Mouse (Mus musculus): Measurements from ENCODE around the gene Bcl2l15. TPM values are rescaled to one million over a fixed set of nuclear protein-coding genes. Genes with fewer than 3 reads are reported as not detected.
A peak's percentile ranks its signal among the peaks of the same experiment; 100 is the strongest.
"Not testable (repeated sequence)": the region's sequence is repeated elsewhere in the genome, so short reads cannot be mapped to it uniquely, and the experiment has no call there.

Gene Bcl2l15
- total RNA-seq, 2 experiments from 2014 or later: not detected

- no peak for ATAC-seq (replicated peaks; ENCODE audit: poor library complexity, severe bottlenecking)
Observed at GRCm38 (mm10) chr3:103829036-103829435, 3.4 kb upstream of the Bcl2l15 start.

- ATAC-seq (replicated peaks; ENCODE audit: poor library complexity, severe bottlenecking): peak; percentile 47
Observed at GRCm38 (mm10) chr3:103830681-103831080, 1.7 kb upstream of the Bcl2l15 start.

GRCm38 (mm10) chr3:103831146-103831545 is 1.3 kb upstream of the Bcl2l15 start:
- no peak for ATAC-seq (replicated peaks; ENCODE audit: poor library complexity, severe bottlenecking)

GRCm38 (mm10) chr3:103834001-103834400 is 1.6 kb downstream of the Bcl2l15 start:
- ATAC-seq (replicated peaks; ENCODE audit: poor library complexity, severe bottlenecking): no peak

- no peak for ATAC-seq (replicated peaks; ENCODE audit: poor library complexity, severe bottlenecking)
Observed at GRCm38 (mm10) chr3:103835272-103835950, 3.0 kb downstream of the Bcl2l15 start.

- no peak for ATAC-seq (replicated peaks; ENCODE audit: poor library complexity, severe bottlenecking)
Observed at GRCm38 (mm10) chr3:103835951-103836310, 3.5 kb downstream of the Bcl2l15 start.

- no peak for ATAC-seq (replicated peaks; ENCODE audit: poor library complexity, severe bottlenecking)
Observed at GRCm38 (mm10) chr3:103836453-103836852, 4.1 kb downstream of the Bcl2l15 start.

- ATAC-seq (replicated peaks; ENCODE audit: poor library complexity, severe bottlenecking): no peak
Observed at GRCm38 (mm10) chr3:103839711-103840110, 7.3 kb downstream of the Bcl2l15 start.

- ATAC-seq (replicated peaks; ENCODE audit: poor library complexity, severe bottlenecking): not testable (repeated sequence)
Observed at GRCm38 (mm10) chr3:103840195-103840594, 7.8 kb downstream of the Bcl2l15 start.

- not testable (repeated sequence) for ATAC-seq (replicated peaks; ENCODE audit: poor library complexity, severe bottlenecking)
Observed at GRCm38 (mm10) chr3:103840946-103841345, 8.5 kb downstream of the Bcl2l15 start.

GRCm38 (mm10) chr3:103850644-103851363 is 18.4 kb downstream of the Bcl2l15 start:
- peak; percentile 52 for ATAC-seq (replicated peaks; ENCODE audit: poor library complexity, severe bottlenecking)

GRCm38 (mm10) chr3:103851481-103851880 is 19.1 kb downstream of the Bcl2l15 start:
- no peak for ATAC-seq (replicated peaks; ENCODE audit: poor library complexity, severe bottlenecking)

GRCm38 (mm10) chr3:103851882-103852281 is 19.5 kb downstream of the Bcl2l15 start:
- no peak for ATAC-seq (replicated peaks; ENCODE audit: poor library complexity, severe bottlenecking)

GRCm38 (mm10) chr3:103852565-103853299 is 20.3 kb downstream of the Bcl2l15 start:
- peak; percentile 78 for ATAC-seq (replicated peaks; ENCODE audit: poor library complexity, severe bottlenecking)

GRCm38 (mm10) chr3:103853804-103854203 is 21.4 kb downstream of the Bcl2l15 start:
- ATAC-seq (replicated peaks; ENCODE audit: poor library complexity, severe bottlenecking): no peak

GRCm38 (mm10) chr3:103857036-103857805 is 24.8 kb downstream of the Bcl2l15 start:
- no peak for ATAC-seq (replicated peaks; ENCODE audit: poor library complexity, severe bottlenecking)

GRCm38 (mm10) chr3:103857977-103858563 is 25.7 kb downstream of the Bcl2l15 start:
- no peak for ATAC-seq (replicated peaks; ENCODE audit: poor library complexity, severe bottlenecking)

GRCm38 (mm10) chr3:103858881-103859801 is 26.7 kb downstream of the Bcl2l15 start, which contains the start of gene Ptpn22:
Gene Ptpn22 (plus strand): TSS chr3:103859795.
- ATAC-seq (replicated peaks; ENCODE audit: poor library complexity, severe bottlenecking): peak; percentile 76

- peak; percentile 83 for ATAC-seq (replicated peaks; ENCODE audit: poor library complexity, severe bottlenecking)
Observed at GRCm38 (mm10) chr3:103859851-103860391, 27.5 kb downstream of the Bcl2l15 start.

Measured in granulocyte monocyte progenitor cell, adult 5-6 weeks (primary cell).